In genomic region chr6:35479651-35480335, GRCm38 (mm10) we compare ENCODE assay signal across 20 mouse cellular contexts. TPM values are rescaled to one million over a fixed set of nuclear protein-coding genes. Genes with fewer than 3 reads are reported as not detected.
DNase-seq lines count a peak whose midpoint lies in the region; ATAC-seq and TF ChIP-seq lines count a peak whose summit lies in the region.
"Had no signal": no experiment of that assay in that cellular context is flagged by ENCODE, and none has a peak within 500 bp of the region (broad histone marks: within the 10 kb centered on the region; RNA-seq: fewer than 3 reads in every experiment).

No protein-coding gene starts in this region.

- no peak overlapping the region for H3K9ac ChIP-seq in forebrain, embryonic 11.5 days (ENCODE audit: low read length)
- no peak overlapping the region for H3K9ac ChIP-seq in forebrain, postnatal 0 days
- no peak overlapping the region for H3K9ac ChIP-seq in hindbrain, embryonic 15.5 days
- H3K9ac ChIP-seq in hindbrain, embryonic 13.5 days = no peak overlapping the region
- H3K9ac ChIP-seq in midbrain, embryonic 16.5 days (ENCODE audit: low read depth, low read length) = no peak overlapping the region
- H3K9ac ChIP-seq: heart, embryonic 15.5 days; kidney, embryonic 15.5 days; limb, embryonic 12.5 days; liver, embryonic 12.5 days had no signal

- no peak overlapping the region for H3K4me2 ChIP-seq in forebrain, embryonic 11.5 days (ENCODE audit: low read depth, low read length, severe bottlenecking)
- H3K4me2 ChIP-seq in forebrain, postnatal 0 days (ENCODE audit: low read depth) = no peak overlapping the region
- H3K4me2 ChIP-seq in hindbrain, embryonic 15.5 days = no peak overlapping the region
- H3K4me2 ChIP-seq in hindbrain, embryonic 13.5 days = no peak overlapping the region
- H3K4me2 ChIP-seq in midbrain, embryonic 16.5 days (ENCODE audit: low read length) = no peak overlapping the region
- H3K4me2 ChIP-seq: heart, embryonic 15.5 days; kidney, embryonic 15.5 days; limb, embryonic 12.5 days; liver, embryonic 12.5 days had no signal

- no peak for TF ChIP-seq CTCF in forebrain, postnatal 0 days (IDR thresholded peaks at IDR 0.05; ENCODE audit: low read depth)
- no peak for TF ChIP-seq CTCF in brain, embryonic 14.5 days (IDR thresholded peaks at IDR 0.05; ENCODE audit: borderline replicate concordance, extremely low read depth, insufficient read depth, insufficient read length)

- H3K4me3 ChIP-seq in forebrain, embryonic 11.5 days (ENCODE audit: low read depth, low read length) = no peak overlapping the region
- no peak overlapping the region for H3K4me3 ChIP-seq in forebrain, postnatal 0 days (ENCODE audit: low read depth, low read length)
- H3K4me3 ChIP-seq in hindbrain, embryonic 15.5 days = no peak overlapping the region
- no peak overlapping the region for H3K4me3 ChIP-seq in hindbrain, embryonic 13.5 days
- H3K4me3 ChIP-seq in midbrain, embryonic 16.5 days (ENCODE audit: low read depth, low read length) = no peak overlapping the region
- H3K4me3 ChIP-seq: gastrocnemius, adult 2 months; heart, embryonic 15.5 days; kidney, embryonic 15.5 days; limb, embryonic 12.5 days; liver, embryonic 12.5 days had no signal

- H3K27ac ChIP-seq in forebrain, embryonic 11.5 days (ENCODE audit: low read depth, low read length) = no peak overlapping the region
- H3K27ac ChIP-seq in forebrain, postnatal 0 days (ENCODE audit: low read depth, low read length) = no peak overlapping the region
- no peak overlapping the region for H3K27ac ChIP-seq in hindbrain, embryonic 15.5 days (replicated peaks)
- no peak overlapping the region for H3K27ac ChIP-seq in hindbrain, embryonic 13.5 days
- H3K27ac ChIP-seq in midbrain, embryonic 16.5 days (ENCODE audit: low read length) = no peak overlapping the region
- H3K27ac ChIP-seq: gastrocnemius, adult 2 months; heart, embryonic 15.5 days; kidney, embryonic 15.5 days; limb, embryonic 12.5 days; liver, embryonic 12.5 days had no signal

- 0 out of 2 replicates have a peak, but pooled peaks have one; percentile 30 for ATAC-seq in forebrain, embryonic 11.5 days (replicated peaks; ENCODE audit: low FRiP score)
- ATAC-seq in forebrain, postnatal 0 days = no peak
- ATAC-seq in hindbrain, embryonic 15.5 days (ENCODE audit: low FRiP score, low read depth) = 0 out of 2 replicates have a peak, but pooled peaks have one; percentile 23
- no peak for ATAC-seq in hindbrain, embryonic 13.5 days (ENCODE audit: low FRiP score)
- peak; percentile 90 for ATAC-seq in midbrain, embryonic 16.5 days
- ATAC-seq: intestine, embryonic 16.5 days; liver, embryonic 12.5 days had no signal

- DNase-seq in forebrain, embryonic 11.5 days (ENCODE audit: low spot score) = no peak
- DNase-seq in forebrain, postnatal 0 days = no peak
- peak; percentile 83 for DNase-seq in brain, embryonic 14.5 days (ENCODE audit: low read depth)
- no peak for DNase-seq in embryo, embryonic 11 days
- DNase-seq: adrenal gland, adult 2 months; B cell, adult 2 months; cerebellum, adult 11 months; cerebellum, postnatal 25 days; gastrocnemius, adult 2 months; heart, postnatal 4 days; lung, adult 2 months; right cerebral cortex, postnatal 25 days had no signal

- 44% methylated on average over 5 of the region's 5 CpGs for WGBS in forebrain, embryonic 11.5 days
- WGBS in forebrain, postnatal 0 days = 17% methylated on average over 5 of the region's 5 CpGs
- WGBS in hindbrain, embryonic 15.5 days = 64% methylated on average over 5 of the region's 5 CpGs
- WGBS in hindbrain, embryonic 13.5 days = 70% methylated on average over 5 of the region's 5 CpGs
- 11% methylated on average over 5 of the region's 5 CpGs for WGBS in midbrain, embryonic 16.5 days

- TF ChIP-seq POLR2A in brain, embryonic 14.5 days (IDR thresholded peaks at IDR 0.05; ENCODE audit: borderline replicate concordance, extremely low read depth, insufficient read depth, insufficient read length, poor library complexity, severe bottlenecking) = no peak

- H3K9me3 ChIP-seq in forebrain, embryonic 11.5 days (ENCODE audit: control insufficient read depth, low read length) = no peaks in the 10 kb centered on the region
- H3K9me3 ChIP-seq in forebrain, postnatal 0 days (ENCODE audit: low read length) = no peaks in the 10 kb centered on the region
- no peaks in the 10 kb centered on the region for H3K9me3 ChIP-seq in hindbrain, embryonic 15.5 days
- H3K9me3 ChIP-seq in hindbrain, embryonic 13.5 days = no peaks in the 10 kb centered on the region
- H3K9me3 ChIP-seq in midbrain, embryonic 16.5 days (replicated peaks; ENCODE audit: control insufficient read depth, low read length, poor library complexity, severe bottlenecking) = no peaks in the 10 kb centered on the region
- H3K9me3 ChIP-seq: heart, embryonic 15.5 days; kidney, embryonic 15.5 days; limb, embryonic 12.5 days; liver, embryonic 12.5 days had no signal

- no peaks in the 10 kb centered on the region for H3K27me3 ChIP-seq in forebrain, embryonic 11.5 days (ENCODE audit: control insufficient read depth, insufficient read depth, low read length)
- H3K27me3 ChIP-seq in forebrain, postnatal 0 days (ENCODE audit: insufficient read depth, low read length) = no peaks in the 10 kb centered on the region
- no peaks in the 10 kb centered on the region for H3K27me3 ChIP-seq in hindbrain, embryonic 15.5 days
- H3K27me3 ChIP-seq in hindbrain, embryonic 13.5 days = no peaks in the 10 kb centered on the region
- no peaks in the 10 kb centered on the region for H3K27me3 ChIP-seq in midbrain, embryonic 16.5 days (ENCODE audit: control insufficient read depth, insufficient read depth, low read depth, low read length)
- H3K27me3 ChIP-seq: heart, embryonic 15.5 days; kidney, embryonic 15.5 days; limb, embryonic 12.5 days; liver, embryonic 12.5 days had no signal

- no peaks in the 10 kb centered on the region for H3K4me1 ChIP-seq in forebrain, embryonic 11.5 days (replicated peaks; ENCODE audit: control insufficient read depth, insufficient read depth, low read length)
- H3K4me1 ChIP-seq in forebrain, postnatal 0 days (ENCODE audit: insufficient read depth) = no peaks in the 10 kb centered on the region
- no peaks in the 10 kb centered on the region for H3K4me1 ChIP-seq in hindbrain, embryonic 15.5 days (replicated peaks)
- no peaks in the 10 kb centered on the region for H3K4me1 ChIP-seq in hindbrain, embryonic 13.5 days (replicated peaks)
- no peaks in the 10 kb centered on the region for H3K4me1 ChIP-seq in midbrain, embryonic 16.5 days (ENCODE audit: control insufficient read depth, insufficient read depth, low read length)
- H3K4me1 ChIP-seq: heart, embryonic 15.5 days; kidney, embryonic 15.5 days; limb, embryonic 12.5 days; liver, embryonic 12.5 days had no signal

- H3K36me3 ChIP-seq in forebrain, embryonic 11.5 days (ENCODE audit: control insufficient read depth, insufficient read depth, low read length) = no peaks in the 10 kb centered on the region
- H3K36me3 ChIP-seq in forebrain, postnatal 0 days (ENCODE audit: insufficient read depth) = no peaks in the 10 kb centered on the region
- H3K36me3 ChIP-seq in hindbrain, embryonic 15.5 days = no peaks in the 10 kb centered on the region
- H3K36me3 ChIP-seq in hindbrain, embryonic 13.5 days = no peaks in the 10 kb centered on the region
- H3K36me3 ChIP-seq in midbrain, embryonic 16.5 days (ENCODE audit: control insufficient read depth, insufficient read depth, low read length) = no peaks in the 10 kb centered on the region
- H3K36me3 ChIP-seq: heart, embryonic 15.5 days; kidney, embryonic 15.5 days; limb, embryonic 12.5 days; liver, embryonic 12.5 days had no signal

RNA-seq across cellular contexts. Expression of gene Mtpn, which starts 59.9 kb away (rescaled TPM):
- polyA plus RNA-seq in forebrain, embryonic 11.5 days (2014; fragmentation: Nextera tagmentation; extraction: Ambion mirVana) = 156 and 166 TPM in 2 replicates
- 287 and 295 TPM in 2 replicates for total RNA-seq in forebrain, postnatal 0 days (2014; rRNA removed)
- 151 and 267 TPM in 2 replicates for polyA plus RNA-seq in forebrain, postnatal 0 days (2015; fragmentation: Nextera tagmentation; extraction: Ambion mirVana)
- 208 and 209 TPM in 2 replicates for polyA plus RNA-seq in hindbrain, embryonic 15.5 days (2015; fragmentation: Nextera tagmentation; extraction: Ambion mirVana)
- 188 and 195 TPM in 2 replicates for polyA plus RNA-seq in hindbrain, embryonic 13.5 days (2015; fragmentation: Nextera tagmentation; extraction: Ambion mirVana)
- polyA plus RNA-seq in brain, embryonic 14.5 days (2012; rRNA removed) = 75.0 and 101 TPM in 2 replicates
- polyA plus RNA-seq in midbrain, embryonic 16.5 days (2015; fragmentation: Nextera tagmentation; extraction: Ambion mirVana) = 230 and 237 TPM in 2 replicates

Comparison
In these comparisons a context has a peak if more than half of its experiments do, and no peak if none do; other contexts are left out.
1. ATAC-seq: peak in forebrain, embryonic 11.5 days (single experiment), hindbrain, embryonic 15.5 days (single experiment) and midbrain, embryonic 16.5 days (single experiment); none in forebrain, postnatal 0 days (single experiment) and hindbrain, embryonic 13.5 days (single experiment).